Mouse (Mus musculus): ENCODE data around the gene Cd4.

- no peak for TF ChIP-seq CTCF (IDR thresholded peaks at IDR 0.05; ENCODE audit: control insufficient read depth, insufficient read depth, insufficient read length)
- TF ChIP-seq MYOD1 (IDR thresholded peaks at IDR 0.05; ENCODE audit: control insufficient read depth, insufficient read length, low read depth) = no peak
- TF ChIP-seq USF1 (IDR thresholded peaks at IDR 0.05; ENCODE audit: low read depth) = no peak
- TF ChIP-seq MYOG (IDR thresholded peaks at IDR 0.05; ENCODE audit: control insufficient read depth, extremely low read depth, insufficient read length) = no peak
- no peak for TF ChIP-seq CEBPB (IDR thresholded peaks at IDR 0.05; ENCODE audit: low read depth)
These were observed 53.4 kb downstream of the Cd4 start for GRCm38 (mm10) chr6:124834512-124835081.
